Mouse (Mus musculus): ENCODE results near the gene Snx25. TPM values are rescaled to one million over a fixed set of nuclear protein-coding genes. Genes with fewer than 3 reads are reported as not detected.

Snx25 gene
- polyA plus RNA-seq, 1 experiment from 2014 or later: 6.1 TPM

GRCm38 (mm10) chr8:46107690-46108089 lies 44.3 kb downstream of the Snx25 start:
- no peaks in the 10 kb centered on the region for H3K4me1 ChIP-seq (replicated peaks; ENCODE audit: control insufficient read depth, insufficient read depth, low read length)
- no peak overlapping the region for H3K4me2 ChIP-seq (ENCODE audit: low read length)
- H3K27me3 ChIP-seq (replicated peaks; ENCODE audit: control insufficient read depth, insufficient read depth, low read length): no peaks in the 10 kb centered on the region
- H3K9ac ChIP-seq (replicated peaks; ENCODE audit: low read depth, low read length): no peak overlapping the region
- H3K4me3 ChIP-seq (replicated peaks; ENCODE audit: low read length): no peak overlapping the region
- H3K27ac ChIP-seq (ENCODE audit: low read length): no peak overlapping the region
- no peaks in the 10 kb centered on the region for H3K36me3 ChIP-seq (ENCODE audit: control insufficient read depth, insufficient read depth)
- H3K9me3 ChIP-seq (ENCODE audit: control insufficient read depth, low read length): no peaks in the 10 kb centered on the region
- ATAC-seq: no peak

- no peak for ATAC-seq
- H3K36me3 ChIP-seq (ENCODE audit: control insufficient read depth, insufficient read depth): no peaks in the 10 kb centered on the region
- no peaks in the 10 kb centered on the region for H3K27me3 ChIP-seq (replicated peaks; ENCODE audit: control insufficient read depth, insufficient read depth, low read length)
- H3K9me3 ChIP-seq (ENCODE audit: control insufficient read depth, low read length): no peaks in the 10 kb centered on the region; the same call in 1 of the 2 replicates
- no peak overlapping the region for H3K9ac ChIP-seq (replicated peaks; ENCODE audit: low read depth, low read length)
- 95% methylated on average over 11 of the region's 11 CpGs for WGBS
- no peak overlapping the region for H3K4me2 ChIP-seq (ENCODE audit: low read length)
- H3K27ac ChIP-seq (ENCODE audit: low read length): no peak overlapping the region
- H3K4me1 ChIP-seq (replicated peaks; ENCODE audit: control insufficient read depth, insufficient read depth, low read length): no peaks in the 10 kb centered on the region
- no peak overlapping the region for H3K4me3 ChIP-seq (replicated peaks; ENCODE audit: low read length)
Observed at GRCm38 (mm10) chr8:46103434-46103833, 48.5 kb downstream of the Snx25 start.

GRCm38 (mm10) chr8:46092667-46093360 lies 59.1 kb downstream of the Snx25 start:
- Histone ChIP-seq H3K27me3 (replicated peaks; ENCODE audit: control insufficient read depth, insufficient read depth, low read length) (no peaks in the 10 kb centered on the region), H3K27ac (ENCODE audit: low read length) (no peak overlapping the region), H3K36me3 (ENCODE audit: control insufficient read depth, insufficient read depth) (no peaks in the 10 kb centered on the region), H3K4me3 (replicated peaks; ENCODE audit: low read length) (no peak overlapping the region), H3K9me3 (ENCODE audit: control insufficient read depth, low read length) (no peaks in the 10 kb centered on the region), H3K9ac (replicated peaks; ENCODE audit: low read depth, low read length) (no peak overlapping the region), H3K4me1 (replicated peaks; ENCODE audit: control insufficient read depth, insufficient read depth, low read length) (no peaks in the 10 kb centered on the region), H3K4me2 (ENCODE audit: low read length) (no peak overlapping the region)
- 83% methylated on average over 6 of the region's 6 CpGs for WGBS
- ATAC-seq: no peak

GRCm38 (mm10) chr8:46083141-46083540 lies 68.8 kb downstream of the Snx25 start:
- WGBS: 84% methylated on average over 5 of the region's 5 CpGs
- ATAC-seq: no peak
- peaks cover 5% of the 10 kb centered on the region; the same call in 1 of the 2 replicates for H3K36me3 ChIP-seq (ENCODE audit: control insufficient read depth, insufficient read depth)
- no peaks in the 10 kb centered on the region for H3K27me3 ChIP-seq (replicated peaks; ENCODE audit: control insufficient read depth, insufficient read depth, low read length)
- H3K9me3 ChIP-seq (ENCODE audit: control insufficient read depth, low read length): no peaks in the 10 kb centered on the region
- H3K27ac ChIP-seq (ENCODE audit: low read length): no peak overlapping the region
- H3K9ac ChIP-seq (replicated peaks; ENCODE audit: low read depth, low read length): no peak overlapping the region
- H3K4me1 ChIP-seq (replicated peaks; ENCODE audit: control insufficient read depth, insufficient read depth, low read length): no peaks in the 10 kb centered on the region
- no peak overlapping the region for H3K4me3 ChIP-seq (replicated peaks; ENCODE audit: low read length)
- H3K4me2 ChIP-seq (ENCODE audit: low read length): no peak overlapping the region

GRCm38 (mm10) chr8:46081030-46081429 lies 70.9 kb downstream of the Snx25 start:
- H3K4me3 ChIP-seq (replicated peaks; ENCODE audit: low read length): no peak overlapping the region
- H3K27ac ChIP-seq (ENCODE audit: low read length): no peak overlapping the region
- no peaks in the 10 kb centered on the region for H3K9me3 ChIP-seq (ENCODE audit: control insufficient read depth, low read length)
- WGBS: 77% methylated on average over 2 of the region's 2 CpGs
- ATAC-seq: no peak
- H3K4me1 ChIP-seq (replicated peaks; ENCODE audit: control insufficient read depth, insufficient read depth, low read length): no peaks in the 10 kb centered on the region
- H3K9ac ChIP-seq (replicated peaks; ENCODE audit: low read depth, low read length): no peak overlapping the region
- no peaks in the 10 kb centered on the region for H3K27me3 ChIP-seq (replicated peaks; ENCODE audit: control insufficient read depth, insufficient read depth, low read length)
- H3K4me2 ChIP-seq (ENCODE audit: low read length): no peak overlapping the region
- 0 out of 2 replicates have a peak, but pooled peaks cover 3% of the 10 kb centered on the region for H3K36me3 ChIP-seq (ENCODE audit: control insufficient read depth, insufficient read depth)

GRCm38 (mm10) chr8:46078866-46079265 lies 73.1 kb downstream of the Snx25 start:
- Histone ChIP-seq H3K4me1 (replicated peaks; ENCODE audit: control insufficient read depth, insufficient read depth, low read length) (no peaks in the 10 kb centered on the region), H3K9me3 (ENCODE audit: control insufficient read depth, low read length) (no peaks in the 10 kb centered on the region), H3K27me3 (replicated peaks; ENCODE audit: control insufficient read depth, insufficient read depth, low read length) (no peaks in the 10 kb centered on the region), H3K9ac (replicated peaks; ENCODE audit: low read depth, low read length) (no peak overlapping the region), H3K4me2 (ENCODE audit: low read length) (no peak overlapping the region), H3K36me3 (ENCODE audit: control insufficient read depth, insufficient read depth) (0 out of 2 replicates have a peak, but pooled peaks cover 3% of the 10 kb centered on the region), H3K4me3 (replicated peaks; ENCODE audit: low read length) (no peak overlapping the region), H3K27ac (ENCODE audit: low read length) (no peak overlapping the region)
- no peak for ATAC-seq
- 87% methylated on average over 6 of the region's 6 CpGs for WGBS

GRCm38 (mm10) chr8:46075223-46075622 lies 76.7 kb downstream of the Snx25 start:
- Histone ChIP-seq H3K27ac (ENCODE audit: low read length) (no peak overlapping the region), H3K9me3 (ENCODE audit: control insufficient read depth, low read length) (no peaks in the 10 kb centered on the region), H3K4me1 (replicated peaks; ENCODE audit: control insufficient read depth, insufficient read depth, low read length) (no peaks in the 10 kb centered on the region), H3K9ac (replicated peaks; ENCODE audit: low read depth, low read length) (no peak overlapping the region), H3K4me2 (ENCODE audit: low read length) (no peak overlapping the region), H3K36me3 (ENCODE audit: control insufficient read depth, insufficient read depth) (0 out of 2 replicates have a peak, but pooled peaks cover 3% of the 10 kb centered on the region), H3K4me3 (replicated peaks; ENCODE audit: low read length) (no peak overlapping the region), H3K27me3 (replicated peaks; ENCODE audit: control insufficient read depth, insufficient read depth, low read length) (no peaks in the 10 kb centered on the region)
- WGBS: 98% methylated on average over 5 of the region's 5 CpGs
- ATAC-seq: no peak

GRCm38 (mm10) chr8:46073540-46074140 lies 78.3 kb downstream of the Snx25 start:
- ATAC-seq: no peak
- H3K9me3 ChIP-seq (ENCODE audit: control insufficient read depth, low read length): no peaks in the 10 kb centered on the region
- H3K27ac ChIP-seq (ENCODE audit: low read length): no peak overlapping the region
- no peak overlapping the region for H3K9ac ChIP-seq (replicated peaks; ENCODE audit: low read depth, low read length)
- no peak overlapping the region for H3K4me2 ChIP-seq (ENCODE audit: low read length)
- H3K36me3 ChIP-seq (ENCODE audit: control insufficient read depth, insufficient read depth): no peaks in the 10 kb centered on the region
- no peak overlapping the region for H3K4me3 ChIP-seq (replicated peaks; ENCODE audit: low read length)
- H3K27me3 ChIP-seq (replicated peaks; ENCODE audit: control insufficient read depth, insufficient read depth, low read length): no peaks in the 10 kb centered on the region
- H3K4me1 ChIP-seq (replicated peaks; ENCODE audit: control insufficient read depth, insufficient read depth, low read length): no peaks in the 10 kb centered on the region
- 94% methylated on average over 2 of the region's 2 CpGs for WGBS

- Histone ChIP-seq H3K4me3 (replicated peaks; ENCODE audit: low read length) (no peak overlapping the region), H3K4me2 (ENCODE audit: low read length) (no peak overlapping the region), H3K27ac (ENCODE audit: low read length) (no peak overlapping the region), H3K9ac (replicated peaks; ENCODE audit: low read depth, low read length) (no peak overlapping the region), H3K27me3 (replicated peaks; ENCODE audit: control insufficient read depth, insufficient read depth, low read length) (no peaks in the 10 kb centered on the region), H3K9me3 (ENCODE audit: control insufficient read depth, low read length) (no peaks in the 10 kb centered on the region), H3K4me1 (replicated peaks; ENCODE audit: control insufficient read depth, insufficient read depth, low read length) (no peaks in the 10 kb centered on the region), H3K36me3 (ENCODE audit: control insufficient read depth, insufficient read depth) (no peaks in the 10 kb centered on the region)
- ATAC-seq: no peak
- WGBS: 92% methylated on average over 5 of the region's 5 CpGs
Observed at GRCm38 (mm10) chr8:46072798-46073197, 79.2 kb downstream of the Snx25 start.
